Mouse (Mus musculus) liver, embryonic 14.5 days (tissue): ENCODE measurements around the gene Raly.

ENCODE experiments used
- CTCF ChIP-seq: IDR thresholded peaks from 2 replicates; pipeline ENCODE4 v1.5.1; 2016; ENCODE audit warnings: antibody characterized with exemption, low read depth, control low read depth
- EP300 ChIP-seq: IDR thresholded peaks from 2 replicates; pipeline ENCODE4 v1.6.1; 2016; ENCODE audit warnings: antibody characterized with exemption, low read depth

- TF ChIP-seq CTCF (peak; percentile 71), EP300 (no peak)
Observed at GRCm38 (mm10) chr2:154817788-154818187, 26.9 kb downstream of the Raly start.
